Mouse (Mus musculus) midbrain, embryonic 11.5 days (tissue): Measurements from ENCODE around the gene Krt18. TPM values are rescaled to one million over a fixed set of nuclear protein-coding genes. Genes with fewer than 3 reads are reported as not detected.
A peak's percentile ranks its signal among the peaks of the same experiment; 100 is the strongest.
"Not testable (repeated sequence)": the region's sequence is repeated elsewhere in the genome, so short reads cannot be mapped to it uniquely, and the experiment has no call there.

Experiments used
- ATAC-seq: fragments of 200-750 bp; cut with Nextera tagmentation; 2 replicates; pipeline ENCODE4 v1.8.0; 2017; ENCODE audit warnings: moderate TSS enrichment, moderate library complexity; ENCODE audit not compliant: low FRiP score
- DNase-seq: peaks from one replicate; pipeline ENCODE4 v3.0.0; 2015; ENCODE audit warnings: low spot score; ENCODE audit errors: missing footprints
- H3K27ac ChIP-seq: fragments of 300-500 bp; sonication (generic); 2 replicates; pipeline ENCODE4 v1.5.1; 2014; ENCODE audit warnings: low read depth, low read length
- H3K27me3 ChIP-seq: fragments of 300-500 bp; sonication (generic); 2 replicates; pipeline ENCODE4 v1.6.1; 2014; ENCODE audit warnings: mild to moderate bottlenecking, low read length, moderate library complexity, mixed read lengths; ENCODE audit not compliant: control insufficient read depth, insufficient read depth
- H3K36me3 ChIP-seq: fragments of 300-500 bp; sonication (generic); 2 replicates; pipeline ENCODE4 v1.6.1; 2014; ENCODE audit warnings: mild to moderate bottlenecking, low read length, moderate library complexity, mixed read lengths; ENCODE audit not compliant: control insufficient read depth, insufficient read depth
- H3K4me1 ChIP-seq: fragments of 300-500 bp; sonication (generic); 2 replicates; pipeline ENCODE4 v1.6.1; 2014; ENCODE audit warnings: low read length; ENCODE audit not compliant: control insufficient read depth, insufficient read depth
- H3K4me2 ChIP-seq: fragments of 300-500 bp; sonication (generic); 2 replicates; pipeline ENCODE4 v1.6.1; 2014; ENCODE audit warnings: mild to moderate bottlenecking, moderate library complexity
- H3K4me3 ChIP-seq: fragments of 300-500 bp; sonication (generic); 2 replicates; pipeline ENCODE4 v1.5.1; 2014; ENCODE audit warnings: low read depth, low read length
- H3K9ac ChIP-seq: fragments of 300-500 bp; sonication (generic); 2 replicates; pipeline ENCODE4 v1.6.1; 2014; ENCODE audit warnings: low read length
- H3K9me3 ChIP-seq: fragments of 300-500 bp; sonication (generic); 2 replicates; pipeline ENCODE4 v1.6.1; 2016; ENCODE audit warnings: low read length; ENCODE audit not compliant: control insufficient read depth
- WGBS: fragments of 180-500 bp; shearing (Covaris S2); extraction: QIAGEN DNeasy Blood & Tissue Kit; methylation state at CpG from one replicate; pipeline ENCODE4 v1.1.7; 2014; 5-methylcytosine and 5-hydroxymethylcytosine counted together
- polyA plus RNA-seq: library from polyadenylated mRNA; unstranded; fragments of >200 nt; fragmentation: Nextera tagmentation; extraction: Ambion mirVana; gene quantifications from 2 replicates; pipeline ENCODE4 v1.2.1, GENCODE M21; 2014

The Krt18 gene
- polyA plus RNA-seq, 1 experiment from 2014 or later, result 5.6 TPM

- Histone ChIP-seq H3K36me3 (no peaks in the 10 kb centered on the region), H3K9ac (no peak overlapping the region), H3K9me3 (peaks cover 4% of the 10 kb centered on the region; the same call in 1 of the 2 replicates), H3K27me3 (no peaks in the 10 kb centered on the region), H3K4me1 (no peaks in the 10 kb centered on the region), H3K27ac (no peak overlapping the region), H3K4me3 (no peak overlapping the region), H3K4me2 (no peak overlapping the region)
- ATAC-seq, result no peak
- WGBS, result 87% methylated on average over 4 of the region's 4 CpGs
- DNase-seq, result peak; percentile 77
These were observed 32.3 kb upstream of the Krt18 start for GRCm38 (mm10) chr15:101995484-101996236.

- not testable (repeated sequence) for H3K27ac ChIP-seq, H3K4me3 ChIP-seq, H3K9me3 ChIP-seq, H3K4me1 ChIP-seq, ATAC-seq, H3K9ac ChIP-seq, H3K4me2 ChIP-seq, H3K27me3 ChIP-seq, H3K36me3 ChIP-seq
- 80% methylated on average over 11 of the region's 11 CpGs for WGBS
- DNase-seq, result peak; percentile 44
These were observed 31.4 kb upstream of the Krt18 start for GRCm38 (mm10) chr15:101996450-101997078.

GRCm38 (mm10) chr15:101999156-101999555, 28.8 kb upstream of the Krt18 start:
- DNase-seq (peak; percentile 19), ATAC-seq (no peak)
- Histone ChIP-seq H3K4me3 (no peak overlapping the region), H3K4me2 (no peak overlapping the region), H3K36me3 (no peaks in the 10 kb centered on the region), H3K9me3 (peaks cover 4% of the 10 kb centered on the region; the same call in 1 of the 2 replicates), H3K27me3 (peaks cover 25% of the 10 kb centered on the region), H3K27ac (no peak overlapping the region), H3K9ac (no peak overlapping the region), H3K4me1 (no peaks in the 10 kb centered on the region; the same call in 1 of the 2 replicates)
- WGBS, result 83% methylated on average over 11 of the region's 11 CpGs

- WGBS, result 87% methylated on average over 11 of the region's 11 CpGs
- ATAC-seq (no peak), DNase-seq (no peak)
- Histone ChIP-seq H3K4me3 (no peak overlapping the region), H3K9me3 (peaks cover 4% of the 10 kb centered on the region; the same call in 1 of the 2 replicates), H3K4me1 (no peaks in the 10 kb centered on the region; the same call in 1 of the 2 replicates), H3K27me3 (peaks cover 31% of the 10 kb centered on the region), H3K27ac (no peak overlapping the region), H3K36me3 (no peaks in the 10 kb centered on the region), H3K4me2 (no peak overlapping the region), H3K9ac (no peak overlapping the region)
These were observed 28.2 kb upstream of the Krt18 start for GRCm38 (mm10) chr15:101999676-102000335.

DNA sequence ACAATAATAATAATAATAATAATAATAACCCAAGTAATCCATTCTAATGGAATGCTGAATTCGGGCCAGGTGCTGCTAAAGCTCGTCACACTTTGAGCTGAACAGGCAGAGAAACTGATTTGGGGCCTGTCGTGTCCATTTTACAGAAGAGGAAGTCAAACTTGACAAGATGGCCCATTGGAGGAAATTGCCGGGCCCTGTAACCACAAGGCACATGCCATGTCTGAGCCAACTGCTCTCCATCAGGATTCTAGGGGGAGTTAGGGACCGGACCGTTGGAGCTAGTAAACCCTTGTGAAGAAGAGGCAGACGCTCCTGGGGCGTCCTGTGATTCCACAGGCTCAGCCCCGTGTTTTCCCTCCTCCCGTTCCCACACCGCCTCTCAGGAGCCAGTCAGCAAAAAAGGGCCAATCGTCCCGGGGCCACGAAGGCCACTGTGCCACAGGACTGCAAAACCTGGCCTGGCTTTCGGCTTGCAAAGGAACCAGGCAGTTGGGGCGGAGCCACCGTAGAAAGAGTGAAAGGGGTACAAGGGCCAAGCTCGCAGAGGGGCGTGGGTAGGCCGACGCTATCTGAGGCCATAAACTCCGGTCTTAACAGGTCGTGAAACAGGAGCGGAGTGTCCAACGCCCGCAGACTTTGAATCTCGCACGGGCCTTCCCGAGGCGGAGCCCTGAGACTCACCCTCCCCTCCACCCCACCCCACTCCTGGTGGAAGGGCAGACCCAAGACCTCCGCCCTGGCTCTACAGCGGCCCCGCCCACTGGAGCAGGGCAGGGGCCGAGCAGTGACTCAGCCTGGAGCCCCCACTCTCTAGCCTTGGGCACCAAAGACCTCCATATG, 25.1 kb upstream of the Krt18 start:
- 3% methylated on average over 34 of the region's 34 CpGs for WGBS
- peaks cover 43% of the 10 kb centered on the region for H3K27me3 ChIP-seq

GRCm38 (mm10) chr15:102003516-102003915, 24.5 kb upstream of the Krt18 start:
- Histone ChIP-seq H3K27me3 (peaks cover 43% of the 10 kb centered on the region), H3K36me3 (no peaks in the 10 kb centered on the region), H3K27ac (no peak overlapping the region), H3K9ac (peak overlapping the region; percentile 49), H3K4me2 (peak overlapping the region; percentile 52), H3K9me3 (no peaks in the 10 kb centered on the region), H3K4me3 (peak overlapping the region; percentile 28), H3K4me1 (no peaks in the 10 kb centered on the region; the same call in 1 of the 2 replicates)
- ATAC-seq (no peak), DNase-seq (peak; percentile 82)
- WGBS, result 10% methylated on average over 12 of the region's 12 CpGs

More for the DNA sequence above, 25.1 kb upstream of the Krt18 start:
- DNase-seq (peak; percentile 97), ATAC-seq (peak; percentile 70)
- no peaks in the 10 kb centered on the region; the same call in 1 of the 2 replicates for H3K4me1 ChIP-seq
- peak overlapping the region; percentile 28 for H3K4me3 ChIP-seq
- no peaks in the 10 kb centered on the region for H3K9me3 ChIP-seq
- no peaks in the 10 kb centered on the region for H3K36me3 ChIP-seq
- H3K4me2 ChIP-seq, result peak overlapping the region; percentile 52
- no peak overlapping the region for H3K27ac ChIP-seq
- H3K9ac ChIP-seq, result peak overlapping the region; percentile 49

DNA sequence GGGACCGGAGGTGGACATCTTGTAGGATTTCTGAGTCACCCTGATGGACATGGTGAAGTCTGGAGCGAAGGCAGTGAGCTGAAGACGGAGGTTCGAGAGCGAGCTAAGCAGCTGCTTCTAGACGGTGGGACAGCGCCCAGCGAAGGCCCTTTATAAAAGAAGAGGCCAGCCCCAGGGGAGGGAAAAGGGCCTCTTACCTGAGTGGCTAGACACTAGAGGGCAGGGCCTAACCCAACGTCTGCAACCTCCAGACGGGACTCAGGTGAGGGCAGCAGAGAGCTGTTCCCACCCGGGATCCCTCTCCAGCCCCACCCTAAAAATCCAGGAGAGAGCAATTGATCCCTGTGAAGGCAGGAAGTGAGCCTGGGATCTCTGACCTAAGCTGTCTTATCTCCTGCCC, 23.8 kb upstream of the Krt18 start, which contains the start of gene Krt8:
TSS of gene Krt8 (minus strand) at position 294 of the 400 bp plus-strand sequence.
- DNase-seq, result peak; percentile 79
- no peak within 1 kb of the TSS for H3K27ac ChIP-seq
- peaks cover 43% of the 10 kb centered on the region for H3K27me3 ChIP-seq

DNA sequence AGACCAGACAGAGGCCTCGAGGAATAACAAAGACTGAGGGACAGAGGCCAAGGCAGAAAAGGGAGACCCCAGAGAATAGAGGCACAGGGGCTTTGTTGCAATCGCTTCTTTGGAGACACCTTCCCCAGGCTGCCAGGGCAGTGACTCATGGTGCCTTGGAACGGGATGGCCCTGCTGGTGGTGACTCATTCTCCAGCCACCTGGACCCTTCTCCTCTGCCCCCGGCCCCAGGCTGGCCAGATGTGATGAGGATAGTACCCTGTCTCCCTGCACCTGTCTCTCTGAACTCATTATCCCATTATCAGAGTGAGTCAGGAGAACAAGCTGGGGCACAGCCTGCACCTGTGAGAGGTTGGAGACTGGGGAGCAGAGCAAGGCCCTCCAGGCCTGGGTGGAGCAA, 22.7 kb upstream of the Krt18 start:
- H3K9ac ChIP-seq, result no peak overlapping the region
- WGBS, result 44% methylated on average over 4 of the region's 4 CpGs
- H3K27me3 ChIP-seq, result peaks cover 43% of the 10 kb centered on the region
- H3K4me1 ChIP-seq, result no peaks in the 10 kb centered on the region; the same call in 1 of the 2 replicates
- no peaks in the 10 kb centered on the region for H3K36me3 ChIP-seq
- DNase-seq (peak; percentile 81), ATAC-seq (no peak)
- H3K4me3 ChIP-seq, result no peak overlapping the region
- no peak overlapping the region for H3K4me2 ChIP-seq
- H3K27ac ChIP-seq, result no peak overlapping the region
- H3K9me3 ChIP-seq, result no peaks in the 10 kb centered on the region

More for the DNA sequence above, 23.8 kb upstream of the Krt18 start, which contains the start of gene Krt8:
- Histone ChIP-seq H3K36me3 (no peaks in the 10 kb centered on the region), H3K9me3 (no peaks in the 10 kb centered on the region), H3K4me2 (peak within 1 kb of the TSS; percentile 52), H3K9ac (peak within 1 kb of the TSS; percentile 49), H3K4me1 (no peaks in the 10 kb centered on the region; the same call in 1 of the 2 replicates), H3K4me3 (peak within 1 kb of the TSS; percentile 28)
- 13% methylated on average over 10 of the region's 11 CpGs for WGBS
- no peak for ATAC-seq
